8 mouse cellular contexts compared by ENCODE assay signal in the genomic region with DNA sequence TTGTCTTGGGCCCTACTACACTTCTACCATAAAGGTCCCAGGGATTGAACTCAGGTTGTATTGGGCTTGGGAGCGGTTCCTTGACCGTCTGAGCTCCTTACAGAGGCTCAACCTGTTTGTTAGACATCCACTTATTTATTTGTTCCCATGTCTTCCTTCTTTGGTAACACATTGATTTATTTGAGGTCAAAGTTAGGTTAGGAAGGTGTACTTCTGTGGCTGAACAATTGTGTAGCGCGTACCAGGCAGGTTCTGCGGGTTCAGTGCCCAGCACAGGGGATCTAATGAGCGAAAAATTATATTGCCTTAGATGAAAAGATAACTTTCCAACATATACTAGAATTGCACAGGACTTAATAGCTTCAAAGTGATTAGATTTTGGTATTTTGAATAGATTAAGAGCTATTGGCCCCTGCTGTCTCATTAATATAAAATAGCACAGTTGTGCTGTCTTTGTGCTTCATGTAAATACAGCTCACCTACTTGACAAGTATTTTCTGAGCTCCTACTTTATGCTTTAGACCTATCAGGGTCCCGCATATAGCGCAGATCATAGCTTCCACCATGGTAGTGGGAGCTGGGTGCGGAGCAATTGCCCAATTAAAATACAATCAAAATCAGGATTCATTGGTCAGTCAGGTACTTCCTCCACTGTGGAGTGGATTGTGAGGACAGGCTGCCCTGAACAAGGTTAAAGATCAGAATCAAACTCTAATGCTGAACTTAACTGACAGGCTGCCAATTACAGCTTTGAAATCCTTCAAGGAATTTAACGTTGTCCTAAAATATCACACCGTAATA. TPM values are rescaled to one million over a fixed set of nuclear protein-coding genes. Genes with fewer than 3 reads are reported as not detected.
DNase-seq lines count a peak whose midpoint lies in the region; ATAC-seq and TF ChIP-seq lines count a peak whose summit lies in the region.

No protein-coding gene starts in this region.

- intact Hi-C loops in gastrocnemius, postnatal 14 days (cut with DNase I; ENCODE audit: low total_unique reads): no loop called here

- H3K9ac ChIP-seq in ES-E14 (ENCODE audit: insufficient read depth, low read depth, low read length, poor library complexity, severe bottlenecking): peak overlapping the region; percentile 98
- peak overlapping the region; percentile 95 for H3K9ac ChIP-seq in forebrain, postnatal 0 days
- peak overlapping the region; percentile 78 for H3K9ac ChIP-seq in limb, embryonic 15.5 days
- H3K9ac ChIP-seq in neural tube, embryonic 11.5 days (ENCODE audit: low read length): peak overlapping the region; percentile 93

- no peaks in the 10 kb centered on the region for H3K36me3 ChIP-seq in ES-E14 (ENCODE audit: control insufficient read depth, insufficient read depth, low read length, poor library complexity, severe bottlenecking)
- no peaks in the 10 kb centered on the region for H3K36me3 ChIP-seq in forebrain, postnatal 0 days (ENCODE audit: insufficient read depth)
- H3K36me3 ChIP-seq in limb, embryonic 15.5 days: no peaks in the 10 kb centered on the region
- H3K36me3 ChIP-seq in neural tube, embryonic 11.5 days (ENCODE audit: control insufficient read depth, insufficient read depth, low read length): no peaks in the 10 kb centered on the region

- DNase-seq in gastrocnemius, adult 18-20 months (ENCODE audit: low spot score): peak; percentile 24
- no peak for DNase-seq in gastrocnemius, postnatal 14 days
- no peak for DNase-seq in ES-E14 (ENCODE audit: low read depth, low spot score)
- no peak for DNase-seq in forebrain, postnatal 0 days
- no peak for DNase-seq in neural tube, embryonic 11.5 days (ENCODE audit: low spot score)
- DNase-seq in frontal cortex, postnatal 36 days (ENCODE audit: low spot score in 2 of 2): no peak
- no peak for DNase-seq in thymus, adult 18-20 months

- H3K4me1 ChIP-seq in ES-E14 (ENCODE audit: control insufficient read depth in 2 of 2, insufficient read depth in 2 of 2, low read length in 2 of 2, poor library complexity in 1 of 2): peaks cover 0 to 2% of the 10 kb centered on the region in 2 experiments; a peak in 1 of 4 replicates
- H3K4me1 ChIP-seq in forebrain, postnatal 0 days (ENCODE audit: insufficient read depth): peaks cover 20% of the 10 kb centered on the region
- peaks cover 15% of the 10 kb centered on the region for H3K4me1 ChIP-seq in limb, embryonic 15.5 days
- H3K4me1 ChIP-seq in neural tube, embryonic 11.5 days (ENCODE audit: control insufficient read depth, insufficient read depth, low read length): peaks cover 12% of the 10 kb centered on the region

- in situ Hi-C loops in ES-E14 (cut with MboI; ENCODE audit: low sequenced_read_pairs in 2 of 2, unreplicated experiment in 2 of 2): no loop called here

- no peaks in the 10 kb centered on the region for H3K9me3 ChIP-seq in ES-E14 (ENCODE audit: control insufficient read depth, insufficient read depth, low read depth, low read length)
- no peaks in the 10 kb centered on the region for H3K9me3 ChIP-seq in forebrain, postnatal 0 days (ENCODE audit: low read length)
- H3K9me3 ChIP-seq in limb, embryonic 15.5 days: no peaks in the 10 kb centered on the region
- H3K9me3 ChIP-seq in neural tube, embryonic 11.5 days (ENCODE audit: control insufficient read depth, low read length): no peaks in the 10 kb centered on the region

- TF ChIP-seq CTCF in forebrain, postnatal 0 days (IDR thresholded peaks at IDR 0.05; ENCODE audit: low read depth): no peak

- no peak for ATAC-seq in forebrain, postnatal 0 days
- no peak for ATAC-seq in limb, embryonic 15.5 days (ENCODE audit: insufficient number of reproducible peaks, low FRiP score, low TSS enrichment, low read depth)
- no peak for ATAC-seq in neural tube, embryonic 11.5 days (ENCODE audit: insufficient read depth, low FRiP score, low TSS enrichment)

- H3K27ac ChIP-seq in ES-E14 (ENCODE audit: insufficient read depth, low read depth, low read length, poor library complexity, severe bottlenecking): peak overlapping the region; percentile 98; the same call in 1 of the 2 replicates
- H3K27ac ChIP-seq in forebrain, postnatal 0 days (ENCODE audit: low read depth, low read length): peak overlapping the region; percentile 100
- peak overlapping the region; percentile 100 for H3K27ac ChIP-seq in limb, embryonic 15.5 days
- H3K27ac ChIP-seq in neural tube, embryonic 11.5 days (ENCODE audit: low read depth, low read length): peak overlapping the region; percentile 100

- 45% methylated on average over 11 of the region's 11 CpGs for WGBS in forebrain, postnatal 0 days
- 49% methylated on average over 11 of the region's 11 CpGs for WGBS in limb, embryonic 15.5 days
- 35% methylated on average over 11 of the region's 11 CpGs for WGBS in neural tube, embryonic 11.5 days

- H3K27me3 ChIP-seq in forebrain, postnatal 0 days (ENCODE audit: insufficient read depth, low read length): no peaks in the 10 kb centered on the region
- H3K27me3 ChIP-seq in limb, embryonic 15.5 days: no peaks in the 10 kb centered on the region
- no peaks in the 10 kb centered on the region for H3K27me3 ChIP-seq in neural tube, embryonic 11.5 days (ENCODE audit: control insufficient read depth, insufficient read depth, low read length)

- peak overlapping the region; percentile 89 to 92 for H3K4me3 ChIP-seq in ES-E14 (ENCODE audit: insufficient read depth in 1 of 2, low read depth in 1 of 2, low read length in 2 of 2, poor library complexity in 1 of 2, severe bottlenecking in 1 of 2)
- peak overlapping the region; percentile 92 for H3K4me3 ChIP-seq in forebrain, postnatal 0 days (ENCODE audit: low read depth, low read length)
- peak overlapping the region; percentile 70 for H3K4me3 ChIP-seq in limb, embryonic 15.5 days
- peak overlapping the region; percentile 85 for H3K4me3 ChIP-seq in neural tube, embryonic 11.5 days (ENCODE audit: low read depth, low read length)

- peak overlapping the region; percentile 69 for H3K4me2 ChIP-seq in forebrain, postnatal 0 days (ENCODE audit: low read depth)
- peak overlapping the region; percentile 56 for H3K4me2 ChIP-seq in limb, embryonic 15.5 days
- peak overlapping the region; percentile 58 for H3K4me2 ChIP-seq in neural tube, embryonic 11.5 days (ENCODE audit: low read depth)

TF ChIP-seq in ES-E14, 5 proteins besides CTCF, POLR2A, EP300 and RAD21:
- no peak for TF ChIP-seq CHD2 (IDR thresholded peaks at IDR 0.05; ENCODE audit: low read depth, low read length)
TF ChIP-seq in ES-E14: peak in this region for 0.

RNA-seq across cellular contexts. Expression of gene Bclaf1, which starts 1.1 kb away (rescaled TPM):
- total RNA-seq in gastrocnemius, adult 18-20 months (2021): 10 to 100 TPM; 41.9 to 48.6 TPM
- total RNA-seq in gastrocnemius, postnatal 14 days (2021): 10 to 100 TPM; 46.4 to 51.7 TPM
- 133 and 174 TPM in 2 replicates for total RNA-seq in ES-E14 (2012; rRNA removed)
- total RNA-seq in forebrain, postnatal 0 days (2014; rRNA removed): 141 and 178 TPM in 2 replicates
- 79.5 and 101 TPM in 2 replicates for polyA plus RNA-seq in forebrain, postnatal 0 days (2015; fragmentation: Nextera tagmentation; extraction: Ambion mirVana)
- 108 and 112 TPM in 2 replicates for polyA plus RNA-seq in limb, embryonic 15.5 days (2015; fragmentation: Nextera tagmentation; extraction: Ambion mirVana)
- polyA plus RNA-seq in neural tube, embryonic 11.5 days (2014; fragmentation: Nextera tagmentation; extraction: Ambion mirVana): 163 and 174 TPM in 2 replicates

RNA-seq across cellular contexts. Expression of gene Mtfr2, which starts 36.4 kb away (rescaled TPM):
- total RNA-seq in gastrocnemius, adult 18-20 months (2021): not detected
- total RNA-seq in gastrocnemius, postnatal 14 days (2021): under 1 TPM; 0.62 to 0.88 TPM
- 18.3 and 19.6 TPM in 2 replicates for total RNA-seq in ES-E14 (2012; rRNA removed)
- total RNA-seq in forebrain, postnatal 0 days (2014; rRNA removed): 0.38 and 0.57 TPM in 2 replicates
- 0.14 and 0.47 TPM in 2 replicates for polyA plus RNA-seq in forebrain, postnatal 0 days (2015; fragmentation: Nextera tagmentation; extraction: Ambion mirVana)
- 1.1 and 1.4 TPM in 2 replicates for polyA plus RNA-seq in limb, embryonic 15.5 days (2015; fragmentation: Nextera tagmentation; extraction: Ambion mirVana)
- polyA plus RNA-seq in neural tube, embryonic 11.5 days (2014; fragmentation: Nextera tagmentation; extraction: Ambion mirVana): 0.70 and 0.82 TPM in 2 replicates

Comparison
In these comparisons a context has a peak if more than half of its experiments do, and no peak if none do; other contexts are left out.
1. RNA of gene Mtfr2, which starts 36.4 kb away (total RNA-seq): 18.3 to 19.6 TPM in ES-E14; 0.62 to 0.88 TPM in gastrocnemius, postnatal 14 days, 0.38 to 0.57 TPM in forebrain, postnatal 0 days and not detected in gastrocnemius, adult 18-20 months; every median in the first group is over 10 times any median in the second.
2. Peak in every context shown above with its lines, with median percentiles within 50 percentile points of each other: H3K27ac ChIP-seq, H3K4me3 ChIP-seq, H3K9ac ChIP-seq and H3K4me2 ChIP-seq.